Comparison of ENCODE assay signal across 17 mouse cellular contexts in genomic region chr12:94795913-94796615, GRCm38 (mm10).
"Had no signal": no experiment of that assay in that cellular context is flagged by ENCODE, and none has a peak within 500 bp of the region (broad histone marks: within the 10 kb centered on the region; RNA-seq: fewer than 3 reads in every experiment).

No protein-coding gene starts in this region.

- H3K27me3 ChIP-seq: limb, embryonic 12.5 days; liver, embryonic 13.5 days; lung, embryonic 15.5 days; midbrain, embryonic 15.5 days; neural tube, embryonic 12.5 days had no signal

- H3K36me3 ChIP-seq: limb, embryonic 12.5 days; liver, embryonic 13.5 days; lung, embryonic 15.5 days; midbrain, embryonic 15.5 days; neural tube, embryonic 12.5 days had no signal

- H3K4me3 ChIP-seq: limb, embryonic 12.5 days; liver, embryonic 13.5 days; lung, embryonic 15.5 days; midbrain, embryonic 15.5 days; neural tube, embryonic 12.5 days had no signal

- H3K4me2 ChIP-seq: limb, embryonic 12.5 days; liver, embryonic 13.5 days; lung, embryonic 15.5 days; midbrain, embryonic 11.5 days; midbrain, embryonic 15.5 days; neural tube, embryonic 12.5 days had no signal

- ATAC-seq: intestine, embryonic 16.5 days; liver, postnatal 0 days; midbrain, embryonic 15.5 days had no signal

- H3K4me1 ChIP-seq: liver, embryonic 13.5 days; lung, embryonic 15.5 days; midbrain, embryonic 15.5 days; neural tube, embryonic 12.5 days had no signal

- H3K9me3 ChIP-seq: limb, embryonic 12.5 days; liver, embryonic 13.5 days; lung, embryonic 15.5 days; midbrain, embryonic 15.5 days; neural tube, embryonic 12.5 days had no signal

- H3K27ac ChIP-seq: limb, embryonic 12.5 days; liver, embryonic 13.5 days; lung, embryonic 15.5 days; midbrain, embryonic 15.5 days; neural tube, embryonic 12.5 days; stomach, postnatal 0 days had no signal

- H3K9ac ChIP-seq: limb, embryonic 12.5 days; liver, embryonic 13.5 days; liver, postnatal 0 days; lung, embryonic 15.5 days; midbrain, embryonic 15.5 days; neural tube, embryonic 12.5 days had no signal

- DNase-seq: kidney, adult 8-10 months; kidney, postnatal 25 days; layer of hippocampus, adult 9-11 months; layer of hippocampus, postnatal 36 days; liver; liver, embryonic 13.5 days; liver, postnatal 0 days; lung, postnatal 14 days; thymus, adult 18-20 months; thymus, postnatal 14 days had no signal
